In the genomic region with DNA sequence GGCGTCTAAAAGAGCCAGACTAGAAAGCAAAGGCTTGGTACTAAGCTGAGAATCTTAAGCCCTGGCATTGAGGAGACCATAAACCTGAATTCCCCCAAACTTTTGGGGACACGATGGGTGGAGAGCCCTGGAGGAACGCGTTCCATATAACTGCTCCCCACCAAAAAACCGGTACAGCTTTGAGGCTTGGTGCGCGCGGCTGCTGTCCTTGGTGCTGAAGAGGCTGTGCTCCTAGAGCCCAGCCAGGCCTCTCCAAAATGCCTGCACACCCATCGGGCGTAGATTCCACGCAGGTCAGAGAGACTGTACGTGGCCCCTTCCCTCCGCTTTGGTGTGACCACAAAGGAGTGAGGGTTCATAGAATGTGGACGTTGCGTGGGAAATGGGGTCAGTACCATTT, we compare ENCODE assay signal across 9 mouse cellular contexts. TPM values are rescaled to one million over a fixed set of nuclear protein-coding genes. Genes with fewer than 3 reads are reported as not detected.
A peak's percentile ranks its signal among the peaks of the same experiment; 100 is the strongest.
DNase-seq lines count a peak whose midpoint lies in the region; ATAC-seq and TF ChIP-seq lines count a peak whose summit lies in the region.
"Had no signal": no experiment of that assay in that cellular context is flagged by ENCODE, and none has a peak within 500 bp of the region (broad histone marks: within the 10 kb centered on the region; RNA-seq: fewer than 3 reads in every experiment).

No protein-coding gene starts in this region.

- in situ Hi-C loops in ES-E14 (cut with MboI; ENCODE audit: low sequenced_read_pairs in 2 of 2, unreplicated experiment in 2 of 2) = no loop called here

- peak; percentile 48 to 64 for DNase-seq in heart, postnatal 36 days
- DNase-seq in heart, adult 9 months (ENCODE audit: low spot score in 2 of 2) = no peak
- no peak for DNase-seq in ES-E14 (ENCODE audit: low read depth, low spot score)
- peak; percentile 61 for DNase-seq in embryonic facial prominence, embryonic 14.5 days (ENCODE audit: low spot score)
- no peak for DNase-seq in kidney, adult 9 months
- DNase-seq in left cerebral cortex, adult 18-20 months (ENCODE audit: low spot score in 2 of 2) = no peak

- WGBS in embryonic facial prominence, embryonic 14.5 days = 22% methylated on average over 15 of the region's 15 CpGs
- WGBS in liver, embryonic 12.5 days (ENCODE audit: insufficient replicate concordance) = 13% methylated on average over 15 of the region's 15 CpGs
- 22% methylated on average over 15 of the region's 15 CpGs for WGBS in neural tube, embryonic 15.5 days

- no peak for ATAC-seq in embryonic facial prominence, embryonic 14.5 days (ENCODE audit: low read depth)
- no peak for ATAC-seq in liver, embryonic 12.5 days
- no peak for ATAC-seq in neural tube, embryonic 15.5 days (ENCODE audit: low FRiP score)

- H3K27me3 ChIP-seq in embryonic facial prominence, embryonic 14.5 days (replicated peaks; ENCODE audit: control insufficient read depth, insufficient read depth, low read length) = peaks cover 11% of the 10 kb centered on the region
- peaks cover 35% of the 10 kb centered on the region for H3K27me3 ChIP-seq in liver, embryonic 12.5 days (replicated peaks)
- H3K27me3 ChIP-seq in neural tube, embryonic 15.5 days (replicated peaks) = no peaks in the 10 kb centered on the region

- H3K4me3 ChIP-seq in ES-E14 (ENCODE audit: insufficient read depth in 1 of 2, low read depth in 1 of 2, low read length in 2 of 2, poor library complexity in 1 of 2, severe bottlenecking in 1 of 2) = peak overlapping the region in 1 of 2 experiments; percentile 1; a peak in 1 of 4 replicates
- no peak overlapping the region for H3K4me3 ChIP-seq in embryonic facial prominence, embryonic 14.5 days (ENCODE audit: low read depth, low read length)
- H3K4me3 ChIP-seq in liver, embryonic 12.5 days = no peak overlapping the region
- no peak overlapping the region for H3K4me3 ChIP-seq in neural tube, embryonic 15.5 days (replicated peaks)
- H3K4me3 ChIP-seq: heart, embryonic 15.5 days had no signal

- no peak overlapping the region for H3K9ac ChIP-seq in ES-E14 (ENCODE audit: insufficient read depth, low read depth, low read length, poor library complexity, severe bottlenecking)
- H3K9ac ChIP-seq in embryonic facial prominence, embryonic 14.5 days (ENCODE audit: low read depth, low read length) = no peak overlapping the region
- no peak overlapping the region for H3K9ac ChIP-seq in liver, embryonic 12.5 days
- H3K9ac ChIP-seq in neural tube, embryonic 15.5 days (replicated peaks) = 0 out of 2 replicates have a peak overlapping the region, but pooled peaks have one; percentile 0
- H3K9ac ChIP-seq: heart, embryonic 15.5 days had no signal

- intact Hi-C loops in heart, postnatal 36 days (cut with DNase I) = no loop called here

- H3K27ac ChIP-seq in ES-E14 (ENCODE audit: insufficient read depth, low read depth, low read length, poor library complexity, severe bottlenecking) = no peak overlapping the region
- no peak overlapping the region for H3K27ac ChIP-seq in embryonic facial prominence, embryonic 14.5 days (replicated peaks; ENCODE audit: low read depth, low read length)
- H3K27ac ChIP-seq in liver, embryonic 12.5 days = no peak overlapping the region
- H3K27ac ChIP-seq in neural tube, embryonic 15.5 days (replicated peaks) = peak overlapping the region; percentile 77; the same call in 1 of the 2 replicates
- H3K27ac ChIP-seq: heart, embryonic 15.5 days had no signal

- no peaks in the 10 kb centered on the region for H3K36me3 ChIP-seq in ES-E14 (ENCODE audit: control insufficient read depth, insufficient read depth, low read length, poor library complexity, severe bottlenecking)
- no peaks in the 10 kb centered on the region for H3K36me3 ChIP-seq in embryonic facial prominence, embryonic 14.5 days (ENCODE audit: control insufficient read depth, insufficient read depth, low read length)
- H3K36me3 ChIP-seq in liver, embryonic 12.5 days = no peaks in the 10 kb centered on the region
- H3K36me3 ChIP-seq in neural tube, embryonic 15.5 days = peaks cover 48% of the 10 kb centered on the region
- H3K36me3 ChIP-seq: heart, embryonic 15.5 days had no signal

- no peaks in the 10 kb centered on the region for H3K9me3 ChIP-seq in ES-E14 (ENCODE audit: control insufficient read depth, insufficient read depth, low read depth, low read length)
- no peaks in the 10 kb centered on the region for H3K9me3 ChIP-seq in embryonic facial prominence, embryonic 14.5 days (ENCODE audit: control insufficient read depth, low read length)
- no peaks in the 10 kb centered on the region for H3K9me3 ChIP-seq in liver, embryonic 12.5 days (replicated peaks)
- H3K9me3 ChIP-seq in neural tube, embryonic 15.5 days (replicated peaks) = no peaks in the 10 kb centered on the region
- H3K9me3 ChIP-seq: heart, embryonic 15.5 days had no signal

- peaks cover 0 to 25% of the 10 kb centered on the region in 2 experiments; a peak in 2 of 4 replicates for H3K4me1 ChIP-seq in ES-E14 (ENCODE audit: control insufficient read depth in 2 of 2, insufficient read depth in 2 of 2, low read length in 2 of 2, poor library complexity in 1 of 2)
- H3K4me1 ChIP-seq in embryonic facial prominence, embryonic 14.5 days (ENCODE audit: control insufficient read depth, insufficient read depth, low read length) = no peaks in the 10 kb centered on the region
- 0 out of 2 replicates have a peak, but pooled peaks cover 7% of the 10 kb centered on the region for H3K4me1 ChIP-seq in liver, embryonic 12.5 days
- peaks cover 39% of the 10 kb centered on the region for H3K4me1 ChIP-seq in neural tube, embryonic 15.5 days

- no peak overlapping the region for H3K4me2 ChIP-seq in embryonic facial prominence, embryonic 14.5 days (ENCODE audit: low read depth, low read length)
- 0 out of 2 replicates have a peak overlapping the region, but pooled peaks have one; percentile 3 for H3K4me2 ChIP-seq in liver, embryonic 12.5 days
- peak overlapping the region; percentile 32; the same call in 1 of the 2 replicates for H3K4me2 ChIP-seq in neural tube, embryonic 15.5 days
- H3K4me2 ChIP-seq: heart, embryonic 15.5 days had no signal

TF ChIP-seq in ES-E14, 5 proteins besides CTCF, POLR2A, EP300 and RAD21:
- TF ChIP-seq CHD2 (IDR thresholded peaks at IDR 0.05; ENCODE audit: low read depth, low read length) = no peak
- 0 out of 2 replicates have a peak, but pooled peaks have one; percentile 47 for TF ChIP-seq HCFC1 (IDR thresholded peaks at IDR 0.05; ENCODE audit: borderline replicate concordance, insufficient read depth, low read length)
- TF ChIP-seq ZNF384 (IDR thresholded peaks at IDR 0.05; ENCODE audit: low read depth, low read length) = no peak
- TF ChIP-seq ZC3H11A (IDR thresholded peaks at IDR 0.05; ENCODE audit: borderline replicate concordance, low read depth, low read length) = no peak
- TF ChIP-seq MAFK (IDR thresholded peaks at IDR 0.05; ENCODE audit: insufficient read depth, low read depth, low read length) = no peak

RNA-seq across cellular contexts. Expression of a gene that starts 25.7 kb away (rescaled TPM):
- total RNA-seq in heart, postnatal 36 days (2021) = 1 to 10 TPM; 4.8 to 7.7 TPM
- total RNA-seq in ES-E14 (2012; rRNA removed) = 0.79 and 0.80 TPM in 2 replicates
- polyA plus RNA-seq in embryonic facial prominence, embryonic 14.5 days (2014; fragmentation: Nextera tagmentation; extraction: Ambion mirVana) = 0.79 and 0.81 TPM in 2 replicates
- 0.13 and 0.16 TPM in 2 replicates for polyA plus RNA-seq in liver, embryonic 12.5 days (2016; fragmentation: Nextera tagmentation; extraction: Ambion mirVana)
- 9.4 and 10.6 TPM in 2 replicates for polyA plus RNA-seq in neural tube, embryonic 15.5 days (2015; fragmentation: Nextera tagmentation; extraction: Ambion mirVana)
- 10 to 100 TPM; 69.9 to 70.1 TPM for total RNA-seq in left cerebral cortex, adult 18-20 months (2021)

RNA-seq across cellular contexts. Expression of a gene that starts 35.8 kb away (rescaled TPM):
- not detected for total RNA-seq in heart, postnatal 36 days (2021)
- not detected in 2 replicates for total RNA-seq in ES-E14 (2012; rRNA removed)
- polyA plus RNA-seq in embryonic facial prominence, embryonic 14.5 days (2014; fragmentation: Nextera tagmentation; extraction: Ambion mirVana) = not detected in 2 replicates
- polyA plus RNA-seq in liver, embryonic 12.5 days (2016; fragmentation: Nextera tagmentation; extraction: Ambion mirVana) = not detected in 2 replicates
- 0.84 and 0.93 TPM in 2 replicates for polyA plus RNA-seq in neural tube, embryonic 15.5 days (2015; fragmentation: Nextera tagmentation; extraction: Ambion mirVana)
- under 1 TPM; 0.40 to 0.49 TPM for total RNA-seq in left cerebral cortex, adult 18-20 months (2021)
- polyA plus RNA-seq: heart, embryonic 15.5 days had no signal

RNA-seq across cellular contexts. Expression of a gene that starts 39.6 kb away (rescaled TPM):
- 1 to 10 TPM; 3.4 to 4.3 TPM for total RNA-seq in heart, postnatal 36 days (2021)
- 3.1 and 3.7 TPM in 2 replicates for total RNA-seq in ES-E14 (2012; rRNA removed)
- polyA plus RNA-seq in embryonic facial prominence, embryonic 14.5 days (2014; fragmentation: Nextera tagmentation; extraction: Ambion mirVana) = 4.0 and 4.2 TPM in 2 replicates
- 1.3 and 1.7 TPM in 2 replicates for polyA plus RNA-seq in liver, embryonic 12.5 days (2016; fragmentation: Nextera tagmentation; extraction: Ambion mirVana)
- 7.6 and 8.0 TPM in 2 replicates for polyA plus RNA-seq in neural tube, embryonic 15.5 days (2015; fragmentation: Nextera tagmentation; extraction: Ambion mirVana)
- total RNA-seq in left cerebral cortex, adult 18-20 months (2021) = 10 to 100 TPM; 53.8 to 59.5 TPM

RNA-seq across cellular contexts. Expression of a gene that starts 41.2 kb away (rescaled TPM):
- total RNA-seq in heart, postnatal 36 days (2021) = 10 to 100 TPM in 1 of 2 experiments, 1 to 10 TPM in 1; 7.7 to 11.0 TPM
- 11.8 and 19.4 TPM in 2 replicates for total RNA-seq in ES-E14 (2012; rRNA removed)
- polyA plus RNA-seq in embryonic facial prominence, embryonic 14.5 days (2014; fragmentation: Nextera tagmentation; extraction: Ambion mirVana) = 19.4 and 22.5 TPM in 2 replicates
- polyA plus RNA-seq in liver, embryonic 12.5 days (2016; fragmentation: Nextera tagmentation; extraction: Ambion mirVana) = 16.8 and 18.3 TPM in 2 replicates
- polyA plus RNA-seq in neural tube, embryonic 15.5 days (2015; fragmentation: Nextera tagmentation; extraction: Ambion mirVana) = 29.9 and 31.9 TPM in 2 replicates
- 10 to 100 TPM; 10.5 to 12.6 TPM for total RNA-seq in left cerebral cortex, adult 18-20 months (2021)

RNA-seq across cellular contexts. Expression of a gene that starts 52.4 kb away (rescaled TPM):
- total RNA-seq in heart, postnatal 36 days (2021) = 10 to 100 TPM; 19.6 to 23.0 TPM
- total RNA-seq in ES-E14 (2012; rRNA removed) = 15.9 and 16.3 TPM in 2 replicates
- 26.6 and 27.4 TPM in 2 replicates for polyA plus RNA-seq in embryonic facial prominence, embryonic 14.5 days (2014; fragmentation: Nextera tagmentation; extraction: Ambion mirVana)
- 20.1 and 22.3 TPM in 2 replicates for polyA plus RNA-seq in liver, embryonic 12.5 days (2016; fragmentation: Nextera tagmentation; extraction: Ambion mirVana)
- 28.4 and 28.6 TPM in 2 replicates for polyA plus RNA-seq in neural tube, embryonic 15.5 days (2015; fragmentation: Nextera tagmentation; extraction: Ambion mirVana)
- total RNA-seq in left cerebral cortex, adult 18-20 months (2021) = 10 to 100 TPM; 55.7 to 57.8 TPM

Comparison
In these comparisons a context has a peak if more than half of its experiments do, and no peak if none do; other contexts are left out.
1. DNase-seq: peak in heart, postnatal 36 days (2 of 2) and embryonic facial prominence, embryonic 14.5 days (single experiment); none in heart, adult 9 months (0 of 2), ES-E14 (single experiment), kidney, adult 9 months (single experiment) and left cerebral cortex, adult 18-20 months (0 of 2).
2. RNA of a gene that starts 25.7 kb away (total RNA-seq): 69.9 to 70.1 TPM in left cerebral cortex, adult 18-20 months; 4.8 to 7.7 TPM in heart, postnatal 36 days and 0.79 to 0.80 TPM in ES-E14; every median in the first group is over 4 times any median in the second.
3. RNA of a gene that starts 39.6 kb away (total RNA-seq): 53.8 to 59.5 TPM in left cerebral cortex, adult 18-20 months; 3.4 to 4.3 TPM in heart, postnatal 36 days and 3.1 to 3.7 TPM in ES-E14; every median in the first group is over 10 times any median in the second.